Mouse (Mus musculus) heart, postnatal 0 days (tissue): ENCODE results near the gene Mob1b.

ENCODE experiments used
- CTCF ChIP-seq: IDR thresholded peaks from 2 replicates; pipeline ENCODE4 v1.5.1; 2016; ENCODE audit warnings: antibody characterized with exemption, control low read depth, low read depth
- EP300 ChIP-seq: IDR thresholded peaks from 2 replicates; pipeline ENCODE4 v1.6.1; 2016; ENCODE audit warnings: antibody characterized with exemption, low read depth

GRCm38 (mm10) chr5:88688583-88689187 lies 32.0 kb upstream of the Mob1b start:
- no peak for TF ChIP-seq CTCF
- TF ChIP-seq EP300, result no peak
